Comparison of ENCODE assay signal across 17 mouse cellular contexts in the genomic region with DNA sequence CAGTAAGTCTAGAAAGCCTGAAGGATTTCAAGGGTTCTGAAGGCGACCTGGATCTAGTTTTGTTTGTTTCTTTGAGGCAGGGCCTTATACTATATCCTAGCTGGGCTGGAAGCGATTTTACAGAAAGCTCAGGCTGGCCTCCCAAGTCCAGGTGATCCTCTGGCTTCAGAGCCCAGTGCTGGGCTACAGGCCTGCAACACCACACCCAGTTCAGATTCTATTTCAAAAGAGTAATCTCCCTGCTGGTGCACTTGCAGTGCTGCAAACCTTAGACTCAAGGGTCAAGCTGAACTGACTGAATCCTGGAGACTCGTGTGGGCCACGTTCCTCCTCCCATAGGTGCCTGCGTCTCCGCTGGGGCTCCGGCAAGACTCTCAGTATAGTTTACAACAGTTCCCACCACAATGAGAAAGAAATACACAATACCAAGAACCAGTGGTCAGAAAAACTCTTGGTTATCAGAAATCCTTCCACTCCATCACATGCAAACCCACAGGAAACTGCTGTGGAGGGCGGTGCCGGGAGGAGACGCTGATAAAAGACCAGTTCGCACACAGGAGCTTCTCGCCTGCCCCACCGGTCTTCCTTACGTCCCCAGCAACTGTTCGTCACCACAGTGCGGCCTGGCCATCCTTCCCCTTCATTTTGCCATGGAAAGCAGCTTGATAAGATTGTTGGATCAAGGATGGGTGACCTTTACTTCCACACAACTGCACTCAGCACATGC.
A peak's percentile ranks its signal among the peaks of the same experiment; 100 is the strongest.
DNase-seq lines count a peak whose midpoint lies in the region; ATAC-seq and TF ChIP-seq lines count a peak whose summit lies in the region.
"Had no signal": no experiment of that assay in that cellular context is flagged by ENCODE, and none has a peak within 500 bp of the region (broad histone marks: within the 10 kb centered on the region; RNA-seq: fewer than 3 reads in every experiment).

No protein-coding gene starts in this region.

- H3K4me1 ChIP-seq in midbrain, embryonic 10.5 days, result peaks cover 43% of the 10 kb centered on the region
- H3K4me1 ChIP-seq in midbrain, embryonic 11.5 days (ENCODE audit: control insufficient read depth, insufficient read depth, low read length), result peaks cover 2% of the 10 kb centered on the region; the same call in 1 of the 2 replicates
- peaks cover 63% of the 10 kb centered on the region for H3K4me1 ChIP-seq in liver, embryonic 15.5 days (replicated peaks)
- peaks cover 23% of the 10 kb centered on the region for H3K4me1 ChIP-seq in kidney, embryonic 16.5 days (ENCODE audit: insufficient read depth, low read length)

- 0 out of 2 replicates have a peak, but pooled peaks cover 4% of the 10 kb centered on the region for H3K9me3 ChIP-seq in midbrain, embryonic 10.5 days (replicated peaks)
- H3K9me3 ChIP-seq in midbrain, embryonic 11.5 days (ENCODE audit: control insufficient read depth, low read length), result no peaks in the 10 kb centered on the region
- H3K9me3 ChIP-seq in liver, embryonic 15.5 days (replicated peaks), result no peaks in the 10 kb centered on the region
- peaks cover 6% of the 10 kb centered on the region; the same call in 1 of the 2 replicates for H3K9me3 ChIP-seq in kidney, embryonic 16.5 days (ENCODE audit: low read length)
- H3K9me3 ChIP-seq: embryonic facial prominence, embryonic 15.5 days; forebrain, embryonic 15.5 days; hindbrain, embryonic 13.5 days; limb, embryonic 13.5 days; neural tube, embryonic 13.5 days had no signal

- 88% methylated on average over 16 of the region's 16 CpGs for WGBS in midbrain, embryonic 10.5 days
- WGBS in midbrain, embryonic 11.5 days, result 90% methylated on average over 16 of the region's 16 CpGs
- 23% methylated on average over 16 of the region's 16 CpGs for WGBS in liver, embryonic 15.5 days (ENCODE audit: insufficient replicate concordance)
- 89% methylated on average over 16 of the region's 16 CpGs for WGBS in kidney, embryonic 16.5 days

- no peaks in the 10 kb centered on the region for H3K27me3 ChIP-seq in midbrain, embryonic 10.5 days (ENCODE audit: low read depth, poor library complexity, severe bottlenecking)
- H3K27me3 ChIP-seq in midbrain, embryonic 11.5 days (ENCODE audit: control insufficient read depth, insufficient read depth, low read length), result no peaks in the 10 kb centered on the region
- no peaks in the 10 kb centered on the region for H3K27me3 ChIP-seq in liver, embryonic 15.5 days
- H3K27me3 ChIP-seq in kidney, embryonic 16.5 days (ENCODE audit: insufficient read depth, low read length), result no peaks in the 10 kb centered on the region
- H3K27me3 ChIP-seq: embryonic facial prominence, embryonic 15.5 days; forebrain, embryonic 15.5 days; hindbrain, embryonic 13.5 days; limb, embryonic 13.5 days; neural tube, embryonic 13.5 days had no signal

- no peak for ATAC-seq in midbrain, embryonic 11.5 days (ENCODE audit: low FRiP score)
- ATAC-seq in liver, embryonic 15.5 days (ENCODE audit: insufficient read depth), result peak; percentile 53
- ATAC-seq in kidney, embryonic 16.5 days (ENCODE audit: low FRiP score, low TSS enrichment), result no peak
- no peak for ATAC-seq in inflammation-experienced regulatory T-cells, adult 6 months
- ATAC-seq: forebrain, embryonic 15.5 days had no signal

- peak overlapping the region; percentile 28 for H3K4me3 ChIP-seq in gastrocnemius, adult 2 months
- H3K4me3 ChIP-seq in midbrain, embryonic 10.5 days, result no peak overlapping the region
- no peak overlapping the region for H3K4me3 ChIP-seq in midbrain, embryonic 11.5 days (ENCODE audit: low read depth, low read length)
- peak overlapping the region; percentile 19 for H3K4me3 ChIP-seq in liver, embryonic 15.5 days (replicated peaks)
- no peak overlapping the region for H3K4me3 ChIP-seq in kidney, embryonic 16.5 days (ENCODE audit: low read length)
- H3K4me3 ChIP-seq: embryonic facial prominence, embryonic 15.5 days; forebrain, embryonic 15.5 days; hindbrain, embryonic 13.5 days; left cerebral cortex, adult 2 months; limb, embryonic 13.5 days; neural tube, embryonic 13.5 days had no signal

- intact Hi-C loops in gastrocnemius, adult 2 months (cut with DNase I), result no loop called here
- intact Hi-C loops in gastrocnemius, postnatal 14 days (cut with DNase I; ENCODE audit: low total_unique reads), result no loop called here

- DNase-seq in gastrocnemius, adult 2 months, result peak; percentile 67
- DNase-seq in gastrocnemius, postnatal 14 days, result no peak
- DNase-seq in midbrain, embryonic 10.5 days (ENCODE audit: low spot score), result no peak
- DNase-seq in midbrain, embryonic 11.5 days (ENCODE audit: low spot score, missing footprints), result no peak
- no peak for DNase-seq in layer of hippocampus, postnatal 25 days (ENCODE audit: extremely low spot score in 1 of 2, low spot score in 1 of 2)
- DNase-seq: kidney, adult 8-10 months; lung, postnatal 10 days; thymus, postnatal 4 days had no signal

- peak overlapping the region; percentile 96 for H3K27ac ChIP-seq in gastrocnemius, adult 2 months
- 0 out of 2 replicates have a peak overlapping the region, but pooled peaks have one; percentile 9 for H3K27ac ChIP-seq in midbrain, embryonic 10.5 days (replicated peaks)
- H3K27ac ChIP-seq in midbrain, embryonic 11.5 days (ENCODE audit: low read depth, low read length), result no peak overlapping the region
- H3K27ac ChIP-seq in liver, embryonic 15.5 days (replicated peaks), result peak overlapping the region; percentile 52
- H3K27ac ChIP-seq in kidney, embryonic 16.5 days (ENCODE audit: low read length), result no peak overlapping the region
- H3K27ac ChIP-seq: embryonic facial prominence, embryonic 15.5 days; forebrain, embryonic 15.5 days; hindbrain, embryonic 13.5 days; left cerebral cortex, adult 2 months; limb, embryonic 13.5 days; neural tube, embryonic 13.5 days had no signal

- no peak overlapping the region for H3K9ac ChIP-seq in midbrain, embryonic 11.5 days (ENCODE audit: low read length)
- H3K9ac ChIP-seq in liver, embryonic 15.5 days, result peak overlapping the region; percentile 7; the same call in 1 of the 2 replicates
- H3K9ac ChIP-seq in kidney, embryonic 16.5 days (replicated peaks; ENCODE audit: low read length), result no peak overlapping the region
- H3K9ac ChIP-seq: embryonic facial prominence, embryonic 15.5 days; forebrain, embryonic 15.5 days; hindbrain, embryonic 13.5 days; limb, embryonic 13.5 days; neural tube, embryonic 13.5 days had no signal

- 0 out of 2 replicates have a peak, but pooled peaks have one; percentile 12 for TF ChIP-seq CTCF in gastrocnemius, adult 2 months (IDR thresholded peaks at IDR 0.05)

- H3K36me3 ChIP-seq in midbrain, embryonic 10.5 days, result peaks cover 7% of the 10 kb centered on the region; the same call in 1 of the 2 replicates
- H3K36me3 ChIP-seq in midbrain, embryonic 11.5 days (ENCODE audit: control insufficient read depth, insufficient read depth, low read length), result no peaks in the 10 kb centered on the region
- no peaks in the 10 kb centered on the region; the same call in 1 of the 2 replicates for H3K36me3 ChIP-seq in liver, embryonic 15.5 days (replicated peaks)
- 0 out of 2 replicates have a peak, but pooled peaks cover 2% of the 10 kb centered on the region for H3K36me3 ChIP-seq in kidney, embryonic 16.5 days (ENCODE audit: insufficient read depth, low read length)
- H3K36me3 ChIP-seq: embryonic facial prominence, embryonic 15.5 days; forebrain, embryonic 15.5 days; hindbrain, embryonic 13.5 days; limb, embryonic 13.5 days; neural tube, embryonic 13.5 days had no signal

- H3K4me2 ChIP-seq in midbrain, embryonic 11.5 days, result no peak overlapping the region
- peak overlapping the region; percentile 66 for H3K4me2 ChIP-seq in liver, embryonic 15.5 days
- no peak overlapping the region for H3K4me2 ChIP-seq in kidney, embryonic 16.5 days (replicated peaks; ENCODE audit: low read depth, low read length)
- H3K4me2 ChIP-seq: embryonic facial prominence, embryonic 15.5 days; forebrain, embryonic 15.5 days; hindbrain, embryonic 13.5 days; limb, embryonic 13.5 days; neural tube, embryonic 13.5 days had no signal

Comparison
In these comparisons a context has a peak if more than half of its experiments do, and no peak if none do; other contexts are left out.
1. H3K27ac ChIP-seq: peak in gastrocnemius, adult 2 months (single experiment), midbrain, embryonic 10.5 days (single experiment) and liver, embryonic 15.5 days (single experiment); none in midbrain, embryonic 11.5 days (single experiment) and kidney, embryonic 16.5 days (single experiment).
2. H3K4me3 ChIP-seq: peak in gastrocnemius, adult 2 months (single experiment) and liver, embryonic 15.5 days (single experiment); none in midbrain, embryonic 10.5 days (single experiment), midbrain, embryonic 11.5 days (single experiment) and kidney, embryonic 16.5 days (single experiment).